Mouse (Mus musculus) midbrain, embryonic 13.5 days (tissue): ENCODE results near the gene Dap3. TPM values are rescaled to one million over a fixed set of nuclear protein-coding genes. Genes with fewer than 3 reads are reported as not detected.
A peak's percentile ranks its signal among the peaks of the same experiment; 100 is the strongest.

ENCODE experiments used
- ATAC-seq: fragments of 200-750 bp; cut with Nextera tagmentation; 2 replicates; pipeline ENCODE4 v1.8.0; 2017; ENCODE audit warnings: mild to moderate bottlenecking, moderate TSS enrichment, moderate library complexity
- H3K27ac ChIP-seq: fragments of 300-500 bp; sonication (generic); 2 replicates; pipeline ENCODE4 v1.5.1; 2015; ENCODE audit warnings: inconsistent platforms, mild to moderate bottlenecking, moderate library complexity
- H3K27me3 ChIP-seq: fragments of 300-500 bp; sonication (generic); 2 replicates; pipeline ENCODE4 v1.6.1; 2015; ENCODE audit warnings: mild to moderate bottlenecking, inconsistent platforms
- H3K36me3 ChIP-seq: fragments of 300-500 bp; sonication (generic); 2 replicates; pipeline ENCODE4 v1.6.1; 2015; ENCODE audit warnings: mild to moderate bottlenecking, inconsistent platforms
- H3K4me1 ChIP-seq: fragments of 300-500 bp; sonication (generic); replicated peaks from 2 replicates; pipeline ENCODE4 v1.6.1; 2015; ENCODE audit warnings: inconsistent platforms
- H3K4me2 ChIP-seq: fragments of 300-500 bp; sonication (generic); replicated peaks from 2 replicates; pipeline ENCODE4 v1.6.1; 2015; ENCODE audit warnings: moderate library complexity, mild to moderate bottlenecking, inconsistent platforms
- H3K4me3 ChIP-seq: fragments of 300-500 bp; sonication (generic); replicated peaks from 2 replicates; pipeline ENCODE4 v1.5.1; 2015; ENCODE audit warnings: mild to moderate bottlenecking, inconsistent platforms
- H3K9ac ChIP-seq: fragments of 300-500 bp; sonication (generic); replicated peaks from 2 replicates; pipeline ENCODE4 v1.6.1; 2015; ENCODE audit warnings: mild to moderate bottlenecking, inconsistent platforms
- H3K9me3 ChIP-seq: fragments of 300-500 bp; sonication (generic); 2 replicates; pipeline ENCODE4 v1.6.1; 2016; ENCODE audit warnings: mild to moderate bottlenecking, inconsistent platforms
- WGBS: fragments of 180-500 bp; shearing (Covaris S2); methylation state at CpG from one replicate; pipeline ENCODE4 v1.1.7; 2015; 5-methylcytosine and 5-hydroxymethylcytosine counted together
- polyA plus RNA-seq: library from polyadenylated mRNA; unstranded; fragments of >200 nt; fragmentation: Nextera tagmentation; extraction: Ambion mirVana; gene quantifications from 2 replicates; pipeline ENCODE4 v1.2.1, GENCODE M21; 2015

Dap3 gene
- polyA plus RNA-seq, 1 experiment from 2014 or later = 131 TPM

GRCm38 (mm10) chr3:88942316-88942880 is 8.6 kb downstream of the Dap3 start:
- H3K36me3 ChIP-seq = peaks cover 39% of the 10 kb centered on the region
- H3K4me3 ChIP-seq = no peak overlapping the region
- H3K9ac ChIP-seq = 0 out of 2 replicates have a peak overlapping the region, but pooled peaks have one; percentile 14
- no peak overlapping the region for H3K27ac ChIP-seq
- no peaks in the 10 kb centered on the region for H3K9me3 ChIP-seq
- ATAC-seq = no peak
- no peaks in the 10 kb centered on the region for H3K27me3 ChIP-seq
- H3K4me2 ChIP-seq = no peak overlapping the region
- WGBS = 96% methylated on average over 10 of the region's 10 CpGs
- H3K4me1 ChIP-seq = no peaks in the 10 kb centered on the region

GRCm38 (mm10) chr3:88939749-88940148 is 11.2 kb downstream of the Dap3 start:
- 0 out of 2 replicates have a peak, but pooled peaks have one; percentile 60 for ATAC-seq
- H3K9me3 ChIP-seq = no peaks in the 10 kb centered on the region
- H3K4me3 ChIP-seq = no peak overlapping the region
- no peaks in the 10 kb centered on the region for H3K4me1 ChIP-seq
- no peak overlapping the region for H3K9ac ChIP-seq
- H3K4me2 ChIP-seq = no peak overlapping the region
- H3K27me3 ChIP-seq = no peaks in the 10 kb centered on the region
- peaks cover 56% of the 10 kb centered on the region for H3K36me3 ChIP-seq
- 73% methylated on average over 3 of the region's 3 CpGs for WGBS
- H3K27ac ChIP-seq = no peak overlapping the region

- Histone ChIP-seq H3K4me3 (no peak overlapping the region), H3K27ac (no peak overlapping the region), H3K9me3 (no peaks in the 10 kb centered on the region), H3K4me2 (no peak overlapping the region), H3K9ac (no peak overlapping the region), H3K36me3 (peaks cover 63% of the 10 kb centered on the region), H3K27me3 (no peaks in the 10 kb centered on the region), H3K4me1 (no peaks in the 10 kb centered on the region)
- 93% methylated on average over 10 of the region's 10 CpGs for WGBS
- ATAC-seq = no peak
Observed at GRCm38 (mm10) chr3:88939071-88939470, 11.9 kb downstream of the Dap3 start.

GRCm38 (mm10) chr3:88929501-88929900 is 21.5 kb downstream of the Dap3 start:
- 94% methylated on average over 3 of the region's 3 CpGs for WGBS
- H3K4me1 ChIP-seq = no peaks in the 10 kb centered on the region
- H3K27me3 ChIP-seq = no peaks in the 10 kb centered on the region
- no peaks in the 10 kb centered on the region for H3K9me3 ChIP-seq
- no peak overlapping the region for H3K27ac ChIP-seq
- no peak overlapping the region for H3K4me3 ChIP-seq
- H3K9ac ChIP-seq = no peak overlapping the region
- H3K36me3 ChIP-seq = peaks cover 93% of the 10 kb centered on the region
- no peak overlapping the region for H3K4me2 ChIP-seq
- no peak for ATAC-seq

GRCm38 (mm10) chr3:88925651-88926050 is 25.3 kb downstream of the Dap3 start:
- no peak for ATAC-seq
- Histone ChIP-seq H3K4me3 (no peak overlapping the region), H3K36me3 (peaks cover 98% of the 10 kb centered on the region), H3K27ac (no peak overlapping the region), H3K27me3 (no peaks in the 10 kb centered on the region), H3K9me3 (no peaks in the 10 kb centered on the region), H3K4me1 (no peaks in the 10 kb centered on the region), H3K9ac (no peak overlapping the region), H3K4me2 (no peak overlapping the region)
- WGBS = 89% methylated on average over 2 of the region's 2 CpGs

GRCm38 (mm10) chr3:88923989-88924591 is 26.9 kb downstream of the Dap3 start:
- no peaks in the 10 kb centered on the region for H3K4me1 ChIP-seq
- H3K4me2 ChIP-seq = no peak overlapping the region
- no peak overlapping the region for H3K27ac ChIP-seq
- H3K9ac ChIP-seq = no peak overlapping the region
- 94% methylated on average over 8 of the region's 8 CpGs for WGBS
- no peak for ATAC-seq
- peaks cover 86% of the 10 kb centered on the region for H3K36me3 ChIP-seq
- H3K9me3 ChIP-seq = no peaks in the 10 kb centered on the region
- no peaks in the 10 kb centered on the region for H3K27me3 ChIP-seq
- no peak overlapping the region for H3K4me3 ChIP-seq

GRCm38 (mm10) chr3:88921411-88921810 is 29.6 kb downstream of the Dap3 start:
- Histone ChIP-seq H3K4me1 (no peaks in the 10 kb centered on the region), H3K36me3 (peaks cover 59% of the 10 kb centered on the region), H3K9me3 (no peaks in the 10 kb centered on the region), H3K4me2 (no peak overlapping the region), H3K4me3 (no peak overlapping the region), H3K9ac (no peak overlapping the region), H3K27me3 (no peaks in the 10 kb centered on the region), H3K27ac (no peak overlapping the region)
- WGBS = 96% methylated on average over 9 of the region's 9 CpGs
- no peak for ATAC-seq

- 87% methylated on average over 13 of the region's 13 CpGs for WGBS
- H3K27me3 ChIP-seq = no peaks in the 10 kb centered on the region
- no peaks in the 10 kb centered on the region for H3K9me3 ChIP-seq
- H3K4me3 ChIP-seq = no peak overlapping the region
- H3K4me2 ChIP-seq = no peak overlapping the region
- peaks cover 37% of the 10 kb centered on the region for H3K36me3 ChIP-seq
- ATAC-seq = no peak
- peaks cover 8% of the 10 kb centered on the region for H3K4me1 ChIP-seq
- no peak overlapping the region for H3K9ac ChIP-seq
- H3K27ac ChIP-seq = no peak overlapping the region
Observed at GRCm38 (mm10) chr3:88918981-88919380, 32.0 kb downstream of the Dap3 start.

- 0 out of 2 replicates have a peak, but pooled peaks have one; percentile 7 for ATAC-seq
- H3K27ac ChIP-seq = peak overlapping the region; percentile 90
- peak overlapping the region; percentile 79 for H3K4me2 ChIP-seq
- H3K9me3 ChIP-seq = no peaks in the 10 kb centered on the region
- peak overlapping the region; percentile 83 for H3K9ac ChIP-seq
- peaks cover 30% of the 10 kb centered on the region for H3K36me3 ChIP-seq
- peak overlapping the region; percentile 57 for H3K4me3 ChIP-seq
- 31% methylated on average over 8 of the region's 8 CpGs for WGBS
- H3K27me3 ChIP-seq = no peaks in the 10 kb centered on the region
- peaks cover 20% of the 10 kb centered on the region for H3K4me1 ChIP-seq
Observed at GRCm38 (mm10) chr3:88914384-88914810, 36.6 kb downstream of the Dap3 start.

- Histone ChIP-seq H3K4me3 (peak within 1 kb of the TSS; percentile 57), H3K36me3 (peaks cover 36% of the 10 kb centered on the region), H3K9ac (peak within 1 kb of the TSS; percentile 83), H3K27ac (peak within 1 kb of the TSS; percentile 90), H3K4me1 (peaks cover 20% of the 10 kb centered on the region), H3K27me3 (no peaks in the 10 kb centered on the region), H3K4me2 (peak within 1 kb of the TSS; percentile 79), H3K9me3 (no peaks in the 10 kb centered on the region)
- ATAC-seq = peak; percentile 98
- under 1% methylated on average over 62 of the region's 62 CpGs for WGBS
Observed at GRCm38 (mm10) chr3:88913511-88914383, 37.2 kb downstream of the Dap3 start, which contains the start of gene Msto1. Msto1 (minus strand) TSS chr3:88913999.

GRCm38 (mm10) chr3:88912585-88912984 is 38.4 kb downstream of the Dap3 start:
- Histone ChIP-seq H3K27ac (no peak overlapping the region), H3K9ac (no peak overlapping the region; the same call in 1 of the 2 replicates), H3K4me3 (peak overlapping the region; percentile 57), H3K4me2 (peak overlapping the region; percentile 79), H3K4me1 (peaks cover 20% of the 10 kb centered on the region), H3K36me3 (peaks cover 48% of the 10 kb centered on the region), H3K27me3 (no peaks in the 10 kb centered on the region), H3K9me3 (no peaks in the 10 kb centered on the region)
- no peak for ATAC-seq
- 95% methylated on average over 7 of the region's 7 CpGs for WGBS
